Mouse (Mus musculus): ENCODE results near the gene Fhit.
A peak's percentile ranks its signal among the peaks of the same experiment; 100 is the strongest.
"Not testable (repeated sequence)": the region's sequence is repeated elsewhere in the genome, so short reads cannot be mapped to it uniquely, and the experiment has no call there.

Fhit gene

DNA sequence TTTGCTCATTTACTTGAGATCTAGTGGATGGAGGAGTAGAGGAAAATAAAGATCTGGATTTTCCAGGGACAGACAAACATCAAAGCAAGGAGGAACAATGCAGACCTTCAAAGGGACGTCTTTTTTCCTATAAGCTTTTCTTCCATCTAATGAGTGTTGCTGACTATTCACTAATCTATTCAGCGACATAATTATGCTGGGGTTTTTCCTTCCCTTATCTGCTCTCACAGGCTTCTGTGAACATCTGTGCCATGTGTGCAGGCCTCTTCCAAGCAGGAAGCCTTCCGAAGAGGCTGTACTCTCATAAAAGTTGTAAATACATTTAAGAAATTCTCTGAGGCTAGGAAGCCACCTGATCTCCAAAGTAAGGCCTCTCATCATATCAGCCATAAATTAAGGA lies 228.2 kb downstream of the Fhit start:
- no peak for DNase-seq (ENCODE audit: low spot score in 2 of 2)

DNA sequence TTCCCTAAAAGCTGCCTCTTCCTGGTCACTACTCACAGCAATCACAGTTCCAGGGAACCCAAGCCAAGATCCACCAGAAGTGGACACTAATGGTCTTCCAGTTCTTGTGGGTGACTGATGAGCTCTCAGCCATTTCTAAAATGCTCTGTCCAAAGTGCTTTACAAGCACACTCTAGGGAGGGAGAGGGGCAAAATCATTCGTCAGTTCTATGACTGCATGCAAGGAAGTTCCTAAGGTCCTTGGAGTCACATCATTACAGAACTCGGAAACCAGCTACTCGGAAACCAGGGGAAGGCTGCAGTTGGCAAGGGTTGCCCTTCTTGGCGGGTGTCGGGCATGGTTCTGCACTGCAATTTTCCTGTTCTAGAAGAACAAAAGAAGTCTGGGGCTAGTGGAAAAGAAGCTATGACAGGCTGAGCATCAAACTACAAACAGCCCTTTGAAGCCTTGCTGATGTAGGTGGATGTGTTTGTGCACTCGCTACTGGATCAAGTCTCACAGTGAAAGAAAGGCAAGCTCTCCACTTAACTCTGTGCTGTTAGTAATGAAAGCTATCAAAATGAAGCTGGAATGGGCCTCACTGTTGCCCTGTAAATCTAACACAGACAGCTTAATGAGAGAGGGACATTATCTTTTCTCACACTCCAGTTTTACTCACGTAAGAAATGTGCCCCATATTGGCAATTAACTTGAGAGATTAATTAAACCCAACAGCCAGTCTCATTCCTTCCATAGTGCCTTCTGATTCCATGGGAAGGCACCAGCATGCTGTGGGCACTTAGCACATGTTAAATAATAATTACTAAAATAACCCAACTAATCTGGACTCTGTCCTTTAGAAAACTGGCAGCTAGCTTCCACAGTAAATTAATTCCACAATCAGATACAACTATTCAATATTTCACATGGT lies 243.7 kb downstream of the Fhit start:
- no peak for DNase-seq (ENCODE audit: low spot score in 2 of 2)

DNA sequence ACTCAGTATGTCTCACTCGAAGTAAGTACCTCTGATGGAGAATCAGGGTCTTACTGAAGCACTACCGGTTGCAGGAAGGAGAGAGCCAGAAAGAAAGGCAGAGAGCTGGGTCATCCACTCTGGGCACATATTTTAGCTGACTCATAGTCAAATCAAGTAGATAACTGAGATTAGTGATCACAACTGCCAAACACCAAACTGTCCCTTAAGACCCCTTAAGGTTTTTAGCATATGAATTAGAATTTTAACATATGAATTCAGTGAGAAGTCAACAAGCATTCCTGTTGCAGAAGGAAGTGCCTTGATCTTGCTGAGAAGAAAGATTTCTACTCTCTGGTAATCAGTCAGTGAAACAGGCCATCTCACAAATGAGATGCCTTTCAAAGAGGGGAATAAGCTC lies 253.8 kb downstream of the Fhit start:
- DNase-seq (ENCODE audit: low spot score in 2 of 2): no peak

DNA sequence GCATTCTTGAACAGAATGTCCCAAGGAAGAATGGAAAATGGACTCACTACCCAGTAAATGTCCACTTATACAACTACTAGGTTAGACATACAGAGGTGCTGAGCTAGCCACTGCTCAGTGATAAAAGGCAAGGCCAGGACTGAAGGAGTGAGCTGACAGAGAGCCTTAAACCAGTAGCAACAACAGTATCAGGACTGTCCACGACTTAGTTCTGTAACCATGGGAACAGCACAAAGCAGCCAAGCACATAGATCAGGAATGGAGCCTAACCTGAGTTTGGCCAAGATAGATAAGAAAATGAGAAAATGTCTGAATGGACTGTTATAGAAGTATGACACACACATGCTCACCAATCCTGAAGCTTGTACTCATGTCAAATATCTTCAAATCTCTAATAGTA lies 279.1 kb downstream of the Fhit start:
- no peak for DNase-seq (ENCODE audit: low spot score in 2 of 2)

DNA sequence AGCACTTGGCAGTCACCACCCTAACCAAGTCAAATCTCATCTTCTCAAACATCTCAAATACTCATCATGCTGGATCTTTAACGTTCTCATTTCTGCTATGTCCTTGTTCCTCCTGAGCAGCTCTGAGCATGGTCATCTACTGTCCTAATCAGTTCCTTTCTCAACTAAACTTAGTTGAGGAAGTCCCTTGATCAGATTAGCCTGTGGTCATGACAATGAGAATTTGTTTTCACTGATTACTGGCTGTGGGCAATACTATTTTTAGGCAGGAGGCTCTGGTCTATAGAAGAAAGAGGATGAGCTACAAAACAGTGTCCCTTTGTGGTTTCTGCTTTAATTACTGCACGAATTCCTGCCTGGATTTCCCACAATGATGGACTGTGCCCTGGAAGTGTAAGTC lies 281.1 kb downstream of the Fhit start:
- DNase-seq (ENCODE audit: low spot score in 2 of 2): no peak

DNA sequence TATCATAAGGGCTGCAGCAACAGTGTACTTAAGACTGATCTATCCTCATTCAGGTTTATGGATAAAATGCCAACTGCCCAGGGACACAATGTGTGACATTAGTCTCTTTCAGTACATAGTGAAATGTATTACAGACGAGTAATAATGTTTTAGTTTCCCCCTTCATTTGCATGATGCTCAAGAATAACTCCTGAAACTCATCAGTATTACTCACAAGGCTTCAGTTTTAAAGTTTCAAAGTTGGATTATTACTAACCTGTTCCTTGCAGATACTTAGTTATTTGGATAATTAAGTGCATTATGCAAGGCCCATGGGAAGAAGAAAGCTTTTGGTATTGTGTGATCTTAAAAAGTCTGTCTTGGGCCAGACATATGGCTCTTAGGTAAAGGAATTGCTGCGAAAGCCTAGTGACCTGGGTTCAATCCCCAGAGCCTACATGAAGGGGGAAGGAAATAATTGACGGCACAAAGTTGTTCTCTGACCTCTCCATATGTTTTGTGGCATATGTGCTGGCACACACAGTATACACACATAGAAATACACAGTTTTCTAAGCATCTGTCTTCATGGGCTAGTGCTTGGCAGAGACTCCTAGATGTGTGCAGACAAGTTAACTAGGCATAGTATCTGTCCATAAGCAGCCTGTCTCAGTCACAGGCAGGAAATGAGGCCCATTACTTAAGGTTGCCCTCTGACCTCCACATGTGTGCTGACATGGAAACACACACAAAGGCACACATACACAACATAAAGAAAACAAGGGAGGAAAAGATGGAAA lies 287.1 kb downstream of the Fhit start:
- DNase-seq (ENCODE audit: low spot score in 2 of 2): no peak

DNA sequence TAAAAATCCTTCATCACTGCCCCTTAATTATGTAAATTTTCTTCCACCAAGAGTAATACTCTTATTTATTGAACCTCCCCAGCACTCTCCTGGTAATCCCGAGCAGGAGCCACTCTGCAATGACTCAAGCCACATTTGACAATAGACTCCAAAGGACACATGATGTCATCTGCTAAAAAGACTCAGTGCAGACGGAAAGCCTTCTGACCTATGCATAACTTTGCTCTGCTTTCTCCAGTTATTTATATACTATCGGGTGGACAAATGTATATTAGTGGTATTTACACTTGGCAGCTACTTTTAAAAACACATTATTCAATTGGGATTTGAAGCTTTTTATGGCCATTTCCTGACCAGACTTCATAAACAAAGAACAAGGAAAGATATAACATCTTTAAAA lies 304.2 kb downstream of the Fhit start:
- DNase-seq (ENCODE audit: low spot score in 2 of 2): no peak

DNA sequence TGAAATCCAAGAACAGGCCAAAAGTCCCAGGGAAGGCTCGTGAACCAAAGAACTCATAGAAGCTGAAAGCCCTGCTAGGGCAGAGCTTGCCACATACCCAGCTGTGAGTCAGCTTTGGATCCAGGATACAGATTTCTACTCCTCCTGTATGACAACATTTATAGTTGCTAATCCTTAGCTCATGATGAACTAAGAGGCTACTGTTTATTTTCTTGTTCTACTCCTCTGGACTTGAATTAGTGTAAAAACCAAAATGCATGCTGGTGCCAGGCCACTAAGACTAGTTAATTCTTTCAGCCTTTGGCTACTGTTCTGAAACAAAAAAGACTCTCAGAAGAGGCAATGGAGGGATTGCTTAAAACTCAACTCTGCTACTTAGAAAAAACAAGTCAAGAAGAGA lies 309.9 kb downstream of the Fhit start:
- DNase-seq (ENCODE audit: low spot score in 2 of 2): no peak

DNA sequence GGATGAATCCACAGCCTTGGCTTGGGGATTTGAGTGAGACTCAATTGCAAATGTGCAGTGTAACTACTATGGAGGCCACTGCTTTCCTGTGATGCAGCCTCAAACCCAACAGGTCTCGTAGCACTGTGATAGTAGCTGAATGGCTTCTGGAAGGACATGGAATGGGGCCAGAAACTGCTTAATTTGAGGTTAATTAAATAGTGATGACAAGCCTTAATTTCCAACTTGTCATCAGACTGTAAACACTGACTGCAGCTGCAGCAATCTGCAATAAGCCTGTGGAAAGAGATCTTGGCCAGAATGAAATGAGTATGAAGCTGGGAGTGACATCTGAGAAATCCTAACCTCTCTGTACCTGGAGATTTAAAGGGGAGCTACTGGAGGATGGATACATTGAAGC lies 325.8 kb downstream of the Fhit start:
- no peak for DNase-seq (ENCODE audit: low spot score in 2 of 2)

DNA sequence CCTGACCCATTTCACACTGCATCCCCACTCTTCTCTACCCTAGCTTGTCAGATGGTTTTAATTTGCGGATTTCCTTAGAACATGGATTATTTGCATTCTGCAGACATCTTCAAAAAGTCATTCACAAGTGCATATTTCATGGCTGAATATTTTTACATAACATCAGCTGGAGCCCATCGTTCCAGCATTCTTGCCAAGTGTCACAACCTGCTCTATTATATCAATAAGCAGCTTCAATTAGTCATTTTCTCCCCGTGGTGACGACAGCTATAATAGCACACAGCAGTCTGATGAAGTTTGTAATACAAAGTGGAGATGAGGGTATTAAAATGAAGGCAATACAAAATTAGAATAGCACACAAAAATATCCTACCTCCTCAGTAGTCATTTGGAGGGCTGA lies 337.0 kb downstream of the Fhit start:
- DNase-seq (ENCODE audit: low spot score in 2 of 2): no peak

DNA sequence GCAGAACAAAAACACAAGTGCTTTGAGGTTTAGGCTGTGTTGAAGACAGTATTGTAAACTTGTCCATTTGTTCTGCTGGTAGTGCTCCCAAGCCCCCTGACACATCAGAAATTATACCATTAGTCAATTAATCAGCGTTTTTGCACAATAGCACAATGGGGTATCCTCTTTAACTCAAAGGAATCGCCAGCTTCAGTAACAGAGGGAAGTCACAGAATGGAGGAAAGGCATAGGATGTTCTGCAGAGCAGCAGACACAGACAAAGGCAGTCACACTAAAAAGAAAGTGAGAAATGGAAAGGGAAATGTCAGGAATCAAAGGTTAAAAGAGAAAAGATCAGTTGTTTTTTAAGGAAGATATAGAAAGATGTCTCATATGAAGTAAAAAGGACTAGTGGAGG lies 348.3 kb downstream of the Fhit start:
- no peak for DNase-seq (ENCODE audit: low spot score in 2 of 2)

DNA sequence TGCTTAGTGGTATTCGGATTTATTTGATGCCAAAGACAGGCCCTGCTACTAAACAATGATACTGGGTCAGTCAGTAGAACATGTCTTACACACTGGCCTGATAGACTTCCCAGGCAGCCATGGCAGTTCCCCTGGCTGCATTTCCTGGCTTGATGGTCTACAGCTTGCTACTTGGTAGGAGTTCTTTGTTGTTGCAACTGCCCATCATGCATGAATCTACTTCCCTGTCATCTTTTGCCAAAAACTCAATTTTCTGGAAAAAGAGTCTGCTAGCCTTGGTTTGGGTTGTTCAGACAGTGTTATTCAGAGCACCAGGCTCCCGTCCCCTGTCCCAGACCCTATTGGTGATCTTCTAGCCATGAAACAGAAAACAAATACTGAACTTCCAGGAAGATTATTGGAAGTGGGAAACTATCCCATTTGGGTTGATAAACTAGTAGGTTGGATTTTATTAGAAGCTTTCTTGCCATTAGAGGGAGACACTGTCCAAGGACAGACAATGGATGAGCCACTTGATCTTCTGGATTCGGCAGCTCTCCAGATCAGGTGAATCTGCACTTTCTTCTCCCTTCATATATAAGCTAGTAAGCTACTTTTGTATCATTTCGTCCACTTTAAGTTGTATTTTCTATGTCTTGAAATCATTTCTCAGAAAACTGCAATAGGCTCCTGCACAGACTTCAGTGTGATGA lies 363.2 kb downstream of the Fhit start:
- DNase-seq (ENCODE audit: low spot score in 2 of 2): peak in 1 of 2 experiments; percentile 29

DNA sequence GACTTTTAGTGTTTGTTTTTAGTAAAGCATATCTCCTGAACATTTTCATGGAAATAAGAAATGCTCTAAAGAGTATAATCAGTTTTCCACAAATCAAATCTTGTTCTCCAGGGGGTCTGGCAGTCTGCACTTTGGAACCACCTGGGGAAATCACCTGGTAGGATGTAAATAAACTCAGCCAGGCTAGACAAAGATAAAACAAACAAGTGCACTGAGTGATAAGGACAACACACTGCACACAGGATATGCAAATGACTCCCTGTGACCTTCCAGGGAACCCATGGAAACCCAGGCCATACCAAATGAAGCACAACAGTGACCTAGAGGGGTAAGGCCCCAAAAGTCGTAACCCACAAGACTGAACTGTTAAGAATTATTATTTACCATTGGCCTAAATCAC lies 364.2 kb downstream of the Fhit start:
- DNase-seq (ENCODE audit: low spot score in 2 of 2): no peak

DNA sequence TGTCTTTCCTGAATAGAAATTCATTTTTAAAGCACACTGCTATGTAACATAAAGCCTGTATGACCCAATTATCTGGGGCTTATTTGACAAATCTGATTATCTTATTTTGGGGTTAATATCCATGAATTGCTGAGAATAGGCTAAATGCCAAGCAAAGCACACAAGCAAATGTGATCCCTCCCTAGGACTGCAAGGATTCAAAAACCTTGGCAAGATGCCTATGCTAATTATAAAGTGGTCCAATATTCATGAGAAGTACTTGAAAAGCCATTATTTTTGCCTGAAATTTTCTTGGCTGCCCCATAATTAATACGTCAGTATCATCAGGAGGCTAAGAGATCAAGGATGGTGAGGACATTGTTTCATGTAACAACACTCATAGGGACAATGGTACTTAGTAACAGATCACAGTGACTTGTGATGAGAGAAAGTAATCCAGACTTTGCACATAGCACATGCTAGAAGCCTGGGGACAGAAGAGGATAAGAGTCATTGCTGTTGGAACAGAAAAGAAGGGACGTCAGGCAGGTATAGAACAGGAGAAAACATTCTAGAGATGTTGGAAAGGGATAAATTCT lies 366.2 kb downstream of the Fhit start:
- no peak for DNase-seq (ENCODE audit: low spot score in 2 of 2)

DNA sequence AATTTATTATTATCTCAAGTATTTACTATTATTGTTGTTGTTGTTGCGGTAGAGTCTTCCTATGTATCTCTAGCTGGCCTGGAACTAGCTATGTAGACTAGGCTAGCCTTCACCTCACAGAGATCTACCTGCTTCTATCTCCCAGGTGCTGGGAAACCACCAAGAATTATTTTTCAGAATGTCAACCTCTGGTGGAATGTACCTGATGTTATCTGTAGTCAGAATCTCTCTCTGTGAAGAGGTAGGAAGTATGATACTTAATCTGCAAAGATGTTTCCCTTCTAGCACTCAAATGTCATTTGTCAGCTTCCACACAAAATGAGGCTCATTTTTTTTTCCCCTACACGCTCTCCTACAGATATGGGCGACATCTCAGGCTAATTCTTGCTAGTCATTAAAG lies 377.9 kb downstream of the Fhit start:
- no peak for DNase-seq (ENCODE audit: low spot score in 2 of 2)

DNA sequence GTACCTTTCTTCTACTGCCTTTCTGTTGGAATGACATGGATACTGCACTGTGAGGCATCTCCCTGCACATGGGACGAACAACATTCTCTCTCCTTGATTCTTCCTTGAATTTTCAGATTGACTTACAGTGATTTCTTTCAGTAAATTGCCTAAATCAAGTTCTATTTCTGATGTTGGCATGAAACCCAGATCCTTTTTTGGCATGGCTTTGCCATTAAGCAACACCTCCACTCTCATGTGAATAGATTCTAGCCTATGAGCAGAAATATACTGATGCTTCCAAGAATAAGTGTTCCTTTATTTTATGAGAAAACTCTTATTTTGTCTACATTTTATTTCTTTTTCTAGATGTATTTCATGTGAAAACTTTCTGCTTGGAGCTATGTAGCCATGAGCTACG lies 383.1 kb downstream of the Fhit start:
- no peak for DNase-seq (ENCODE audit: low spot score in 2 of 2)

DNA sequence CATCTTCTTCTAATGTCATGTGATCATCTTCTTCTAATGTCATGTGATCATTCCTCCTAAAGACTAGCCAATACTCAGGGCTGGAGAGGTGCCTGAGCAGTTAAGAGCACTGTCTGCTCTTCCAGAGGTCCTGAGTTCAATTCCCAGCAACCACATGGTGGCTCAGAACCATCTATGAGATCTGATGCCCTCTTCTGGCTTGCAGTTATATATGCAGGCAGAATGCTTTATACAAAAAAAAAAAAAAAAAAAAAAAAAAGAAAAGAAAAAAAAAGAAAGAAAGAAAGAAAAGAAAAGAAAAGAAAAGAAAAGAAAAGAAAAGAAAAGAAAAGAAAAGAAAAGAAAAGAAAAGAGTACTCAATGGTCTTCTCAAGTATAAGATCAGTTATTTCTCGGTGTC lies 407.0 kb downstream of the Fhit start:
- not testable (repeated sequence) for DNase-seq (ENCODE audit: low spot score in 2 of 2)

DNA sequence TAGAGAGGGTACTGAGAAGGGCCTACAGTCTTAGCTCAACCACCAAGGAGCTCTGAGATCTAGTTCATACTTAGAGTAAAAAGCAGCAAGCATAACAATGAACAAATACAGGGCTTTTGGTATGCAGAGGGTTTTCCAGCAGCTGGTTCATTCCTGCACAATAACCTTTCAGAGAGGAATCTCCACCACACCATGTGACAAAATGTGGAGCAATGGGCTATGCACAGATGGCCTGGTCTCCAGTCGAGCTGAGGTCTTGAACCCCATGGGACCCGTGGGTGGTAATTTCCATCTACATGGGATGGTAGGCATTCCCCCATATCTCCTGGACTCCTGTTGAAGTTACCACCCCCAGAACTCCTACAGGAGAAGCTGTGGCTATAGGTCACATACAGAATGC lies 423.8 kb downstream of the Fhit start:
- DNase-seq (ENCODE audit: low spot score in 2 of 2): no peak

DNA sequence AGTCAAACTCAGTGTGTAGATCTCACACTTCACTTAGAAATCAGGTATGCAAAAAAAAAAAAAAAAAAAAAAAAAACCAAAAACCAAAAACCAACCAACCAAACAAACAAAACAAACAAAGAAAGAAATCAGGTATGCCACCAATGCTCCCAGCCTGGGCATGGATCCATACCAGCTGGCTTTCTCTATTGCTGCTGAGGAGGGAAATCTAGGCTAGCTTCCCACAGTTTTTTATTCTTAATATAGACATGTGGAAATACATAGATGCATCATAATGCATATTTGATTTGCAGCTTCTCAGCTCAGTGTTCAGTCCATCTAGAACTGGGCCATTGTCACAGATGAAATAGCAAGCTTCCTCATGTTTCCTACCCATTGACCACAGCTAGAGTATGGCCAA lies 439.3 kb downstream of the Fhit start:
- DNase-seq (ENCODE audit: low spot score in 2 of 2): no peak

DNA sequence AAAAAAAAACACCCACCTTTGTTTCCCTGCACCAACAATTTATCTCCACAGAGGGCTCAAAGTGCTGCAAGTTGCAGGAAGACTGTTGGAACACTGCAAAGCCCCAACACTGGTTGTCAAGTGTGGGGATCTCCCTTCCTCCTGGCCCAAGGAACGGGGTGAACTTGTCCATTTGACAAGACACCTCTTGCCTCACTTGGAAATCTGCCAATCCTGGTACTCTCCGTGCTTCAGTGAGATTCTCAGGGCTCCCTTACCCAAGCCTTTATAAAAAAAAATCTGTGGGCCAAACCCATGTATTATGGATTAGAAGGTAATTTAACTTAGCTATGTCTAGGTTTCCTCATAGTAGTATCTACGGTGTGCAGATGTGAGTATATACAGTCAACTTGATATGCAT lies 448.9 kb downstream of the Fhit start:
- no peak for DNase-seq (ENCODE audit: low spot score in 2 of 2)

DNA sequence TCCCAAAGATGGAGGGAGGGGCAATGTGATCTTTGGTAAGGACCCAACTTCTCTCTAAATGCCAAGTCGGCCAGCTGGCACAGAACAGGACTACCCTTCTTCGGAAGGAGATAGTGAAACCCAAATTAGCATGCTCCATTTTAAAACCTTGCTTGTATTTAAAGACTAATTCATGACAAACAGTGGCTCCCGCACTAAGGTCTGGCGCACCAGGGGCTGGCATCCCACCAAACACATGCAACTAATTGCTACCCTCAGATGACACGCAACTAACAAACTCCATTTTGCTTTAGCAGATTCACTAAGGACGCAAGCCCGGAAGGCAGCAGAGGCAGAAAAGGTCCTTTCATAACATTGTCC lies 449.3 kb downstream of the Fhit start:
- DNase-seq (ENCODE audit: low spot score in 2 of 2): no peak

DNA sequence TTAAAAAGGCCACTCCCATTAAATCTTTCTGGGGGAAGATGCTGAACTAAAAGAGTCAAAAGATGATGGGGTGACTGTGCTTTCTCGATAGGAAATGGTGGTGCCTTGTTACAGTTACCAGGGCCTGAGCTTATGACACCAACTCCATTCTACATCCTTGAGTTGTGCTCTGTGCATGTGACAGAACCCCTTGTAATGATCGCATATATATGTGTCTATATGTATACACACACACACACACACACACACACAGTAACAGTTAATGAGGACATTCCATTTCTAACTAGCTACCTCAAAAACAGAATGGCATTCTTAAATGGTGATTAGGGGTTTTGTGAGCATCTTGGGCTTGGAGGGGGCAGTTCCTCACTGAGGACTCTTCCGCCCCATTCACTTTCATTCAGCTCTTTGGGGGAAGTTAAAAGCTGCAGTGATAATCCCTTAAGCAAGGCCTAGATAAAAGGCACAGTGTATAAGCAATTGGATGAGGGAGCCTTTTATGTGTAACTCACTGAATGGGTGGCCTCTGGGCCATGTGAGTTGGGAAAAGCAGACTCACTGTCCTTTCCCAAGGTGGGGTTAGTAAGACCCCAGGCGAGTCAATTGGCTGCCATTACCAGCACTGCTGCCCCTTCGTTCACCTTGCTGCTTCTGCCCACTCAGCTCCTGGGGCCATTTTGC lies 449.9 kb downstream of the Fhit start:
- no peak for DNase-seq (ENCODE audit: low spot score in 2 of 2)

All from cerebellum, postnatal 4 days (tissue).